Mouse (Mus musculus) MEL (cell line): ENCODE data around the gene AU040320. TPM values are rescaled to one million over a fixed set of nuclear protein-coding genes. Genes with fewer than 3 reads are reported as not detected.
A peak's percentile ranks its signal among the peaks of the same experiment; 100 is the strongest.

Experiments
- DNase-seq: peaks from one replicate; pipeline ENCODE4 v3.0.0; 2011; ENCODE audit warnings: low read depth, low spot score
- H3K27ac ChIP-seq: 2 replicates; pipeline ENCODE4 v1.5.1; 2012; ENCODE audit warnings: low read depth, mild to moderate bottlenecking, control low read depth, low read length, moderate library complexity; ENCODE audit not compliant: control insufficient read depth
- H3K27me3 ChIP-seq, 2 experiments: fragments of 150-350 bp in 1 of 2; sonication (generic) in 1 of 2; 2 replicates each; pipeline ENCODE4 v1.6.1; 2012; ENCODE audit warnings: low read length in 2 of 2, mild to moderate bottlenecking in 2 of 2, improper control_type of control experiment in 1 of 2, moderate library complexity in 1 of 2; ENCODE audit not compliant: insufficient read depth in 2 of 2, control insufficient read depth in 1 of 2
- H3K36me3 ChIP-seq, 2 experiments: 2 replicates each; pipeline ENCODE4 v1.6.1; 2012 to 2014; ENCODE audit warnings: low read length in 2 of 2, improper control_type of control experiment in 1 of 2, inconsistent platforms in 1 of 2, mild to moderate bottlenecking in 1 of 2; ENCODE audit not compliant: insufficient read depth in 2 of 2, control insufficient read depth in 1 of 2
- H3K4me1 ChIP-seq, 2 experiments: fragments of 150-350 bp in 1 of 2; sonication (generic) in 1 of 2; 2 replicates each; pipeline ENCODE4 v1.6.1; 2012; ENCODE audit warnings: low read length in 2 of 2, improper control_type of control experiment in 1 of 2, mild to moderate bottlenecking in 1 of 2; ENCODE audit not compliant: insufficient read depth in 2 of 2, control insufficient read depth in 1 of 2
- H3K4me3 ChIP-seq, 2 experiments: fragments of 150-350 bp in 1 of 2; sonication (generic) in 1 of 2; 2 replicates each; pipeline ENCODE4 v1.5.1; 2012; ENCODE audit warnings: low read depth in 2 of 2, low read length in 2 of 2, mild to moderate bottlenecking in 2 of 2, moderate library complexity in 2 of 2, control low read depth in 1 of 2, improper control_type of control experiment in 1 of 2; ENCODE audit not compliant: control insufficient read depth in 1 of 2, insufficient read depth in 1 of 2
- H3K79me2 ChIP-seq: 2 replicates; pipeline ENCODE4 v1.6.1; 2012; ENCODE audit warnings: mild to moderate bottlenecking, low read length, moderate library complexity; ENCODE audit not compliant: control insufficient read depth, poor library complexity, insufficient read depth
- H3K9ac ChIP-seq: 2 replicates; pipeline ENCODE4 v1.6.1; 2012; ENCODE audit warnings: low read depth, mild to moderate bottlenecking, control low read depth, low read length, moderate library complexity; ENCODE audit not compliant: control insufficient read depth, poor library complexity, severe bottlenecking
- H3K9me3 ChIP-seq: fragments of 150-350 bp; sonication (generic); replicated peaks from 2 replicates; pipeline ENCODE4 v1.6.1; 2012; ENCODE audit warnings: mild to moderate bottlenecking, low read length, improper control_type of control experiment, moderate library complexity; ENCODE audit not compliant: insufficient read depth
- CHD1 ChIP-seq: IDR thresholded peaks from 2 replicates; pipeline ENCODE4 v1.6.1; 2012; ENCODE audit warnings: low read depth, mild to moderate bottlenecking, inconsistent platforms, low read length, improper control_type of control experiment
- CHD2 ChIP-seq: IDR thresholded peaks from 2 replicates; pipeline ENCODE4 v1.6.1; 2011; ENCODE audit warnings: low read length, improper control_type of control experiment
- CTCF ChIP-seq, 3 experiments: IDR thresholded peaks in 2 of 3; conservative IDR thresholded peaks in 1 of 3; 2 replicates each; pipeline ENCODE4 v1.5.1; 2011 to 2012; ENCODE audit warnings: low read length in 3 of 3, low read depth in 2 of 3, mild to moderate bottlenecking in 2 of 3, improper control_type of control experiment in 1 of 3, inconsistent platforms in 1 of 3, mixed read lengths in 1 of 3, moderate library complexity in 1 of 3; ENCODE audit not compliant: control insufficient read depth in 1 of 3, insufficient read depth in 1 of 3, poor library complexity in 1 of 3, severe bottlenecking in 1 of 3
- E2F4 ChIP-seq: IDR thresholded peaks from 2 replicates; pipeline ENCODE4 v1.6.1; 2011; ENCODE audit warnings: low read depth, low read length, improper control_type of control experiment, borderline replicate concordance
- ELF1 ChIP-seq: IDR thresholded peaks from 2 replicates; pipeline ENCODE4 v1.6.1; 2014; ENCODE audit warnings: low read depth, mild to moderate bottlenecking, inconsistent platforms, low read length, improper control_type of control experiment, moderate library complexity
- EP300 ChIP-seq, 2 experiments: IDR thresholded peaks; 2 replicates each; pipeline ENCODE4 v1.6.1; 2011; ENCODE audit warnings: improper control_type of control experiment in 2 of 2, low read length in 2 of 2, low read depth in 1 of 2, mild to moderate bottlenecking in 1 of 2
- ETS1 ChIP-seq: IDR thresholded peaks from 2 replicates; pipeline ENCODE4 v1.6.1; 2012; ENCODE audit warnings: low read depth, mild to moderate bottlenecking, inconsistent platforms, low read length, improper control_type of control experiment, moderate library complexity
- GABPA ChIP-seq: IDR thresholded peaks from 2 replicates; pipeline ENCODE4 v1.6.1; 2012; ENCODE audit warnings: low read depth, mild to moderate bottlenecking, inconsistent platforms, low read length, improper control_type of control experiment, moderate library complexity
- GATA1 ChIP-seq: IDR thresholded peaks from 2 replicates; pipeline ENCODE4 v1.6.1; 2011; ENCODE audit warnings: low read depth, low read length, improper control_type of control experiment
- HCFC1 ChIP-seq: IDR thresholded peaks from 2 replicates; pipeline ENCODE4 v1.6.1; 2012; ENCODE audit warnings: low read depth, mild to moderate bottlenecking, inconsistent platforms, low read length, improper control_type of control experiment, moderate library complexity
- KAT2A ChIP-seq: conservative IDR thresholded peaks from 2 replicates; pipeline ENCODE4 v1.6.1; 2012; ENCODE audit warnings: low read depth, low read length, improper control_type of control experiment, inconsistent platforms
- MAFK ChIP-seq: IDR thresholded peaks from 2 replicates; pipeline ENCODE4 v1.6.1; 2011; ENCODE audit warnings: low read depth, mild to moderate bottlenecking, low read length, improper control_type of control experiment, borderline replicate concordance
- MYB ChIP-seq: IDR thresholded peaks from 2 replicates; pipeline ENCODE4 v1.6.1; 2011; ENCODE audit warnings: mild to moderate bottlenecking, low read depth, low read length, improper control_type of control experiment
- NELFE ChIP-seq: IDR thresholded peaks from 2 replicates; pipeline ENCODE4 v1.6.1; 2011; ENCODE audit warnings: low read depth, low read length, improper control_type of control experiment
- NRF1 ChIP-seq: IDR thresholded peaks from 2 replicates; pipeline ENCODE4 v1.6.1; 2014; ENCODE audit warnings: low read depth, mild to moderate bottlenecking, inconsistent platforms, low read length, improper control_type of control experiment, moderate library complexity; ENCODE audit not compliant: poor library complexity, insufficient read depth, severe bottlenecking
- POLR2A ChIP-seq, 2 experiments: IDR thresholded peaks; 2 replicates each; pipeline ENCODE4 v1.6.1; 2011 to 2012; ENCODE audit warnings: low read length in 2 of 2, mild to moderate bottlenecking in 2 of 2, control low read depth in 1 of 2, improper control_type of control experiment in 1 of 2, low read depth in 1 of 2, moderate library complexity in 1 of 2; ENCODE audit not compliant: control insufficient read depth in 1 of 2, insufficient read depth in 1 of 2, poor library complexity in 1 of 2
- POLR2AphosphoS2 ChIP-seq: IDR thresholded peaks from 2 replicates; pipeline ENCODE4 v1.6.1; 2011; ENCODE audit warnings: low read length, improper control_type of control experiment
- RAD21 ChIP-seq: IDR thresholded peaks from 2 replicates; pipeline ENCODE4 v1.6.1; 2011; ENCODE audit warnings: mild to moderate bottlenecking, low read depth, low read length, improper control_type of control experiment
- RCOR1 ChIP-seq: IDR thresholded peaks from 2 replicates; pipeline ENCODE4 v1.6.1; 2012; ENCODE audit warnings: low read depth, mild to moderate bottlenecking, inconsistent platforms, low read length, improper control_type of control experiment
- SIN3A ChIP-seq: IDR thresholded peaks from 2 replicates; pipeline ENCODE4 v1.6.1; 2012; ENCODE audit warnings: low read length, improper control_type of control experiment, inconsistent platforms
- SMC3 ChIP-seq: IDR thresholded peaks from 2 replicates; pipeline ENCODE4 v1.6.1; 2011; ENCODE audit warnings: low read depth, low read length, improper control_type of control experiment
- TAL1 ChIP-seq: IDR thresholded peaks from 2 replicates; pipeline ENCODE4 v1.6.1; 2012; ENCODE audit warnings: mild to moderate bottlenecking, inconsistent platforms, low read length, moderate library complexity, mixed read lengths
- TCF12 ChIP-seq: IDR thresholded peaks from 2 replicates; pipeline ENCODE4 v1.6.1; 2014; ENCODE audit warnings: low read depth, mild to moderate bottlenecking, inconsistent platforms, low read length, improper control_type of control experiment, moderate library complexity
- UBTF ChIP-seq: IDR thresholded peaks from 2 replicates; pipeline ENCODE4 v1.6.1; 2012; ENCODE audit warnings: low read depth, mild to moderate bottlenecking, inconsistent platforms, low read length, improper control_type of control experiment, moderate library complexity, borderline replicate concordance; ENCODE audit not compliant: insufficient read depth
- USF2 ChIP-seq, 2 experiments: IDR thresholded peaks; 2 replicates each; pipeline ENCODE4 v1.6.1; 2011 to 2012; ENCODE audit warnings: improper control_type of control experiment in 2 of 2, low read length in 2 of 2, borderline replicate concordance in 1 of 2, inconsistent platforms in 1 of 2, low read depth in 1 of 2, mild to moderate bottlenecking in 1 of 2; ENCODE audit not compliant: insufficient read depth in 1 of 2
- ZKSCAN1 ChIP-seq: IDR thresholded peaks from 2 replicates; pipeline ENCODE4 v1.6.1; 2012; ENCODE audit warnings: low read depth, mild to moderate bottlenecking, inconsistent platforms, low read length, improper control_type of control experiment, moderate library complexity
- ZMIZ1 ChIP-seq: IDR thresholded peaks from 2 replicates; pipeline ENCODE4 v1.6.1; 2012; ENCODE audit warnings: low read depth, mild to moderate bottlenecking, inconsistent platforms, low read length, improper control_type of control experiment, moderate library complexity
- ZNF384 ChIP-seq: IDR thresholded peaks from 2 replicates; pipeline ENCODE4 v1.6.1; 2012; ENCODE audit warnings: low read depth, mild to moderate bottlenecking, inconsistent platforms, low read length, improper control_type of control experiment
- polyA plus RNA-seq, 2 experiments: library from polyadenylated mRNA; stranded (reverse) in 1 of 2; unstranded in 1 of 2; fragments of >175 nt in 1 of 2; fragments of >200 nt in 1 of 2; gene quantifications; 2 replicates each; pipeline versions ENCODE4 v1.2.1 to v1.2.4; 2012; ENCODE audit warnings: low replicate concordance in 2 of 2, low read depth in 1 of 2; ENCODE audit not compliant: insufficient read length in 2 of 2, insufficient read depth in 1 of 2, missing spikeins in 1 of 2
- total RNA-seq: library from RNA; depleted of rRNA; stranded (reverse); fragments of 300-350 nt; gene quantifications from 2 replicates; pipeline ENCODE4 v1.2.3, GENCODE M21; 2012

AU040320 gene
- total and polyA plus RNA-seq, 3 experiments, result 10.2 to 17.1 TPM; not detected in 1

GRCm38 (mm10) chr4:126846971-126847370 lies 93.6 kb downstream of the AU040320 start:
- no peak overlapping the region for H3K9ac ChIP-seq
- no peak for TF ChIP-seq ZNF384
- no peak for TF ChIP-seq POLR2A (IDR thresholded peaks at IDR 0.05; ENCODE audit: control insufficient read depth in 1 of 2, insufficient read depth in 1 of 2, low read depth in 1 of 2, low read length in 2 of 2, poor library complexity in 1 of 2)
- no peak for TF ChIP-seq GABPA
- TF ChIP-seq GATA1, result no peak
- TF ChIP-seq CHD2, result no peak
- TF ChIP-seq KAT2A, result no peak
- TF ChIP-seq NRF1, result no peak
- TF ChIP-seq TAL1, result no peak
- no peak for TF ChIP-seq RAD21
- no peak for TF ChIP-seq MAFK
- TF ChIP-seq TCF12, result no peak
- no peak for TF ChIP-seq CHD1
- no peak for TF ChIP-seq ZKSCAN1
- no peak for TF ChIP-seq UBTF
- no peak for TF ChIP-seq MYB
- TF ChIP-seq SMC3, result no peak
- no peak for TF ChIP-seq HCFC1
- no peak for TF ChIP-seq NELFE
- TF ChIP-seq EP300 (IDR thresholded peaks at IDR 0.05; ENCODE audit: low read depth in 1 of 2, low read length in 2 of 2), result no peak
- no peak for TF ChIP-seq CTCF (IDR thresholded peaks at IDR 0.05 in 2 of 3, conservative IDR thresholded peaks at IDR 0.05 in 1 of 3; ENCODE audit: control insufficient read depth in 1 of 3, insufficient read depth in 1 of 3, low read depth in 2 of 3, low read length in 3 of 3, poor library complexity in 1 of 3, severe bottlenecking in 1 of 3)
- TF ChIP-seq, all 39 proteins: peak for 0
- no peak for DNase-seq
- no peak overlapping the region for H3K4me3 ChIP-seq
- no peaks in the 10 kb centered on the region; a peak in 1 of 4 replicates for H3K36me3 ChIP-seq
- H3K9me3 ChIP-seq, result no peaks in the 10 kb centered on the region
- peaks cover 0 to 5% of the 10 kb centered on the region in 2 experiments; a peak in 1 of 4 replicates for H3K4me1 ChIP-seq
- no peak overlapping the region for H3K27ac ChIP-seq
- no peaks in the 10 kb centered on the region for H3K27me3 ChIP-seq
- H3K79me2 ChIP-seq, result no peaks in the 10 kb centered on the region

- peak; percentile 24 for DNase-seq
- no peak overlapping the region for H3K27ac ChIP-seq
- peaks cover 0 to 2% of the 10 kb centered on the region in 2 experiments; a peak in 2 of 4 replicates for H3K36me3 ChIP-seq
- no peaks in the 10 kb centered on the region for H3K27me3 ChIP-seq
- H3K4me3 ChIP-seq, result no peak overlapping the region
- peaks cover 0 to 5% of the 10 kb centered on the region in 2 experiments; a peak in 1 of 4 replicates for H3K4me1 ChIP-seq
- no peaks in the 10 kb centered on the region for H3K9me3 ChIP-seq
- no peaks in the 10 kb centered on the region for H3K79me2 ChIP-seq
- no peak overlapping the region for H3K9ac ChIP-seq
- TF ChIP-seq GABPA (no peak), ETS1 (no peak), SMC3 (no peak), CHD1 (no peak), ELF1 (no peak), NRF1 (no peak), MYB (no peak), RCOR1 (no peak), CHD2 (no peak), E2F4 (no peak), MAFK (no peak), TCF12 (no peak), POLR2A (IDR thresholded peaks at IDR 0.05; ENCODE audit: control insufficient read depth in 1 of 2, insufficient read depth in 1 of 2, low read depth in 1 of 2, low read length in 2 of 2, poor library complexity in 1 of 2) (no peak), KAT2A (no peak), POLR2AphosphoS2 (no peak), HCFC1 (no peak), ZMIZ1 (no peak), SIN3A (no peak), USF2 (IDR thresholded peaks at IDR 0.05; ENCODE audit: borderline replicate concordance in 1 of 2, insufficient read depth in 1 of 2, low read depth in 1 of 2, low read length in 2 of 2) (no peak)
- TF ChIP-seq, all 39 proteins: peak for 0
These were observed 96.9 kb downstream of the AU040320 start for GRCm38 (mm10) chr4:126850019-126850777.
